Mouse (Mus musculus): ENCODE measurements around the gene Cog6. TPM values are rescaled to one million over a fixed set of nuclear protein-coding genes. Genes with fewer than 3 reads are reported as not detected.

Gene Cog6
- polyA plus RNA-seq, 1 experiment from 2014 or later = 55.3 TPM

- no peak overlapping the region for H3K9ac ChIP-seq
- no peak overlapping the region for H3K4me2 ChIP-seq (replicated peaks)
- no peak for ATAC-seq (ENCODE audit: low FRiP score, low read depth)
- no peaks in the 10 kb centered on the region for H3K27me3 ChIP-seq (replicated peaks)
- H3K36me3 ChIP-seq = peaks cover 53% of the 10 kb centered on the region
- 90% methylated on average over 3 of the region's 3 CpGs for WGBS
- no peak overlapping the region for H3K27ac ChIP-seq
- no peaks in the 10 kb centered on the region for H3K9me3 ChIP-seq
- H3K4me3 ChIP-seq = no peak overlapping the region
- H3K4me1 ChIP-seq = no peaks in the 10 kb centered on the region
Measured at GRCm38 (mm10) chr3:52983772-52984171, 33.3 kb downstream of the Cog6 start.

- Histone ChIP-seq H3K36me3 (peaks cover 46% of the 10 kb centered on the region), H3K27ac (no peak overlapping the region), H3K9me3 (no peaks in the 10 kb centered on the region), H3K9ac (no peak overlapping the region), H3K4me3 (no peak overlapping the region), H3K27me3 (replicated peaks) (no peaks in the 10 kb centered on the region), H3K4me2 (replicated peaks) (no peak overlapping the region), H3K4me1 (no peaks in the 10 kb centered on the region)
- no peak for ATAC-seq (ENCODE audit: low FRiP score, low read depth)
- WGBS = 89% methylated on average over 10 of the region's 10 CpGs
Measured at GRCm38 (mm10) chr3:52982993-52983392, 34.0 kb downstream of the Cog6 start.

- H3K9ac ChIP-seq = no peak overlapping the region
- H3K4me2 ChIP-seq (replicated peaks) = no peak overlapping the region
- H3K27me3 ChIP-seq (replicated peaks) = no peaks in the 10 kb centered on the region
- no peaks in the 10 kb centered on the region for H3K4me1 ChIP-seq
- H3K36me3 ChIP-seq = no peaks in the 10 kb centered on the region
- no peak overlapping the region for H3K4me3 ChIP-seq
- WGBS = 52% methylated on average over 15 of the region's 15 CpGs
- no peaks in the 10 kb centered on the region for H3K9me3 ChIP-seq
- no peak overlapping the region for H3K27ac ChIP-seq
- ATAC-seq (ENCODE audit: low FRiP score, low read depth) = no peak
Measured at GRCm38 (mm10) chr3:52974674-52975556, 42.1 kb downstream of the Cog6 start.

- Histone ChIP-seq H3K4me3 (no peak overlapping the region), H3K4me2 (replicated peaks) (no peak overlapping the region), H3K36me3 (no peaks in the 10 kb centered on the region), H3K27ac (no peak overlapping the region), H3K9ac (no peak overlapping the region), H3K4me1 (no peaks in the 10 kb centered on the region), H3K9me3 (no peaks in the 10 kb centered on the region), H3K27me3 (replicated peaks) (no peaks in the 10 kb centered on the region)
- ATAC-seq (ENCODE audit: low FRiP score, low read depth) = no peak
- 77% methylated on average over 7 of the region's 7 CpGs for whole genome bisulfite sequencing
Measured at GRCm38 (mm10) chr3:52972916-52973315, 44.1 kb downstream of the Cog6 start.

- Histone ChIP-seq H3K9ac (no peak overlapping the region), H3K36me3 (no peaks in the 10 kb centered on the region), H3K27ac (no peak overlapping the region), H3K9me3 (no peaks in the 10 kb centered on the region), H3K4me3 (no peak overlapping the region), H3K4me2 (replicated peaks) (no peak overlapping the region), H3K4me1 (0 out of 2 replicates have a peak, but pooled peaks cover 3% of the 10 kb centered on the region), H3K27me3 (replicated peaks) (no peaks in the 10 kb centered on the region)
- 89% methylated on average over 5 of the region's 5 CpGs for WGBS
- ATAC-seq (ENCODE audit: low FRiP score, low read depth) = no peak
Measured at GRCm38 (mm10) chr3:52967046-52967445, 50.0 kb downstream of the Cog6 start.

GRCm38 (mm10) chr3:52964206-52964605, 52.8 kb downstream of the Cog6 start:
- H3K4me3 ChIP-seq = no peak overlapping the region
- H3K9me3 ChIP-seq = no peaks in the 10 kb centered on the region
- no peak overlapping the region for H3K4me2 ChIP-seq (replicated peaks)
- H3K36me3 ChIP-seq = no peaks in the 10 kb centered on the region
- no peak overlapping the region for H3K27ac ChIP-seq
- H3K27me3 ChIP-seq (replicated peaks) = no peaks in the 10 kb centered on the region
- no peak overlapping the region for H3K9ac ChIP-seq
- 50% methylated on average over 7 of the region's 7 CpGs for WGBS
- no peak for ATAC-seq (ENCODE audit: low FRiP score, low read depth)
- 0 out of 2 replicates have a peak, but pooled peaks cover 3% of the 10 kb centered on the region for H3K4me1 ChIP-seq

- Histone ChIP-seq H3K9ac (no peak overlapping the region), H3K9me3 (no peaks in the 10 kb centered on the region), H3K27me3 (replicated peaks) (no peaks in the 10 kb centered on the region), H3K4me1 (0 out of 2 replicates have a peak, but pooled peaks cover 3% of the 10 kb centered on the region), H3K36me3 (no peaks in the 10 kb centered on the region), H3K4me2 (replicated peaks) (no peak overlapping the region), H3K27ac (no peak overlapping the region), H3K4me3 (no peak overlapping the region)
- 57% methylated on average over 8 of the region's 8 CpGs for WGBS
- no peak for ATAC-seq (ENCODE audit: low FRiP score, low read depth)
Measured at GRCm38 (mm10) chr3:52963441-52963840, 53.6 kb downstream of the Cog6 start.

GRCm38 (mm10) chr3:52962391-52962790, 54.6 kb downstream of the Cog6 start:
- no peak overlapping the region for H3K4me3 ChIP-seq
- WGBS = 96% methylated on average over 14 of the region's 14 CpGs
- no peak overlapping the region for H3K9ac ChIP-seq
- 0 out of 2 replicates have a peak, but pooled peaks cover 3% of the 10 kb centered on the region for H3K4me1 ChIP-seq
- ATAC-seq (ENCODE audit: low FRiP score, low read depth) = no peak
- no peaks in the 10 kb centered on the region for H3K27me3 ChIP-seq (replicated peaks)
- no peaks in the 10 kb centered on the region for H3K9me3 ChIP-seq
- H3K27ac ChIP-seq = no peak overlapping the region
- no peak overlapping the region for H3K4me2 ChIP-seq (replicated peaks)
- no peaks in the 10 kb centered on the region for H3K36me3 ChIP-seq

GRCm38 (mm10) chr3:52961661-52962060, 55.4 kb downstream of the Cog6 start:
- H3K4me3 ChIP-seq = no peak overlapping the region
- H3K36me3 ChIP-seq = no peaks in the 10 kb centered on the region
- H3K4me1 ChIP-seq = 0 out of 2 replicates have a peak, but pooled peaks cover 3% of the 10 kb centered on the region
- no peak for ATAC-seq (ENCODE audit: low FRiP score, low read depth)
- H3K9ac ChIP-seq = no peak overlapping the region
- no peaks in the 10 kb centered on the region for H3K27me3 ChIP-seq (replicated peaks)
- no peak overlapping the region for H3K4me2 ChIP-seq (replicated peaks)
- WGBS = 86% methylated on average over 3 of the region's 3 CpGs
- no peak overlapping the region for H3K27ac ChIP-seq
- H3K9me3 ChIP-seq = no peaks in the 10 kb centered on the region

GRCm38 (mm10) chr3:52960951-52961350, 56.1 kb downstream of the Cog6 start:
- no peak for ATAC-seq (ENCODE audit: low FRiP score, low read depth)
- no peaks in the 10 kb centered on the region for H3K27me3 ChIP-seq (replicated peaks)
- H3K36me3 ChIP-seq = no peaks in the 10 kb centered on the region
- H3K9me3 ChIP-seq = no peaks in the 10 kb centered on the region
- H3K9ac ChIP-seq = no peak overlapping the region
- H3K4me2 ChIP-seq (replicated peaks) = no peak overlapping the region
- H3K4me3 ChIP-seq = no peak overlapping the region
- H3K4me1 ChIP-seq = 0 out of 2 replicates have a peak, but pooled peaks cover 3% of the 10 kb centered on the region
- H3K27ac ChIP-seq = no peak overlapping the region
- WGBS = 95% methylated on average over 13 of the region's 13 CpGs

GRCm38 (mm10) chr3:52958444-52959120, 58.5 kb downstream of the Cog6 start:
- H3K36me3 ChIP-seq = no peaks in the 10 kb centered on the region
- H3K9me3 ChIP-seq = no peaks in the 10 kb centered on the region
- H3K9ac ChIP-seq = no peak overlapping the region
- H3K27ac ChIP-seq = no peak overlapping the region
- 93% methylated on average over 10 of the region's 10 CpGs for WGBS
- no peak overlapping the region for H3K4me3 ChIP-seq
- ATAC-seq (ENCODE audit: low FRiP score, low read depth) = no peak
- H3K4me1 ChIP-seq = no peaks in the 10 kb centered on the region
- H3K27me3 ChIP-seq (replicated peaks) = no peaks in the 10 kb centered on the region
- H3K4me2 ChIP-seq (replicated peaks) = no peak overlapping the region

- 95% methylated on average over 7 of the region's 7 CpGs for WGBS
- no peak overlapping the region for H3K27ac ChIP-seq
- H3K4me1 ChIP-seq = no peaks in the 10 kb centered on the region
- no peak overlapping the region for H3K4me3 ChIP-seq
- H3K27me3 ChIP-seq (replicated peaks) = no peaks in the 10 kb centered on the region
- ATAC-seq (ENCODE audit: low FRiP score, low read depth) = no peak
- H3K9me3 ChIP-seq = no peaks in the 10 kb centered on the region
- no peaks in the 10 kb centered on the region for H3K36me3 ChIP-seq
- no peak overlapping the region for H3K9ac ChIP-seq
- H3K4me2 ChIP-seq (replicated peaks) = no peak overlapping the region
Measured at GRCm38 (mm10) chr3:52957861-52958260, 59.2 kb downstream of the Cog6 start.

All from neural tube, embryonic 12.5 days (tissue).